Mouse (Mus musculus) liver, postnatal 0 days (tissue): ENCODE data around the gene Kif5c.

ENCODE experiments used
- CTCF ChIP-seq: sonication (generic); IDR thresholded peaks from 2 replicates; pipeline ENCODE4 v1.5.1; 2016; ENCODE audit warnings: antibody characterized with exemption, low read depth
- EP300 ChIP-seq: IDR thresholded peaks from 2 replicates; pipeline ENCODE4 v1.6.1; 2016; ENCODE audit warnings: antibody characterized with exemption, low read depth, mild to moderate bottlenecking

GRCm38 (mm10) chr2:49682754-49683153 lies 63.7 kb downstream of the Kif5c start:
- TF ChIP-seq CTCF (no peak), EP300 (no peak)
